Mouse (Mus musculus) MEL (cell line): ENCODE data around the gene Cdh13.

Experiments used
- CHD2 ChIP-seq: IDR thresholded peaks from 2 replicates; pipeline ENCODE4 v1.6.1; 2011; ENCODE audit warnings: low read length, improper control_type of control experiment
- CTCF ChIP-seq, 3 experiments: IDR thresholded peaks in 2 of 3; conservative IDR thresholded peaks in 1 of 3; 2 replicates each; pipeline ENCODE4 v1.5.1; 2011 to 2012; ENCODE audit warnings: low read length in 3 of 3, low read depth in 2 of 3, mild to moderate bottlenecking in 2 of 3, improper control_type of control experiment in 1 of 3, inconsistent platforms in 1 of 3, mixed read lengths in 1 of 3, moderate library complexity in 1 of 3; ENCODE audit not compliant: control insufficient read depth in 1 of 3, insufficient read depth in 1 of 3, poor library complexity in 1 of 3, severe bottlenecking in 1 of 3
- EP300 ChIP-seq, 2 experiments: IDR thresholded peaks; 2 replicates each; pipeline ENCODE4 v1.6.1; 2011; ENCODE audit warnings: improper control_type of control experiment in 2 of 2, low read length in 2 of 2, low read depth in 1 of 2, mild to moderate bottlenecking in 1 of 2
- KAT2A ChIP-seq: conservative IDR thresholded peaks from 2 replicates; pipeline ENCODE4 v1.6.1; 2012; ENCODE audit warnings: low read depth, low read length, improper control_type of control experiment, inconsistent platforms
- MAFK ChIP-seq: IDR thresholded peaks from 2 replicates; pipeline ENCODE4 v1.6.1; 2011; ENCODE audit warnings: low read depth, mild to moderate bottlenecking, low read length, improper control_type of control experiment, borderline replicate concordance
- NRF1 ChIP-seq: IDR thresholded peaks from 2 replicates; pipeline ENCODE4 v1.6.1; 2014; ENCODE audit warnings: low read depth, mild to moderate bottlenecking, inconsistent platforms, low read length, improper control_type of control experiment, moderate library complexity; ENCODE audit not compliant: poor library complexity, insufficient read depth, severe bottlenecking
- POLR2A ChIP-seq, 2 experiments: IDR thresholded peaks; 2 replicates each; pipeline ENCODE4 v1.6.1; 2011 to 2012; ENCODE audit warnings: low read length in 2 of 2, mild to moderate bottlenecking in 2 of 2, control low read depth in 1 of 2, improper control_type of control experiment in 1 of 2, low read depth in 1 of 2, moderate library complexity in 1 of 2; ENCODE audit not compliant: control insufficient read depth in 1 of 2, insufficient read depth in 1 of 2, poor library complexity in 1 of 2
- RAD21 ChIP-seq: IDR thresholded peaks from 2 replicates; pipeline ENCODE4 v1.6.1; 2011; ENCODE audit warnings: mild to moderate bottlenecking, low read depth, low read length, improper control_type of control experiment
- SMC3 ChIP-seq: IDR thresholded peaks from 2 replicates; pipeline ENCODE4 v1.6.1; 2011; ENCODE audit warnings: low read depth, low read length, improper control_type of control experiment

DNA sequence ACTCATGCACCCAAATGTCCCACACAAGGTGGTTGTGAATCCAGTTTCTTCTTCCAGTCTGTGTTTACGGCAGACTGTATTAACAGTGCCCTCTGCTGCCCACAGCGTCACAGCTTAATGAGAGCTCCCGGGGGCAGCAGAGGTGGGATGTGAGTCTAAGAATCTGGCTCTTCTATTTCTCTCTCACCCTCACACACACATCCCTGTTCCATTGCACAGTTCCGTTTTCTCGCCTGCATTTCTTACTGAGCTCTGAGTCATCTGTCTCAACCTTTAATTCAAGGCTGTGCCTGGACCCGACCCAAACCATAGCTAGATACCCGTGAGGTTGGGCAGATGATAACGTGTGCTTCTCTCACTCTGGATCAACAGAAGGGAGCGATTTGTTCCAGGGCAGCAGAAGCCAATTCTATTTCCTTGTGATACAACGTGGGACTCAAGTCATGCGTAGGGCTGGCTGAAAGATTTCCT, 46.3 kb upstream of the Cdh13 start:
- TF ChIP-seq RAD21 (no peak), EP300 (IDR thresholded peaks at IDR 0.05; ENCODE audit: low read depth in 1 of 2, low read length in 2 of 2) (no peak), NRF1 (no peak), CHD2 (no peak), POLR2A (IDR thresholded peaks at IDR 0.05; ENCODE audit: control insufficient read depth in 1 of 2, insufficient read depth in 1 of 2, low read depth in 1 of 2, low read length in 2 of 2, poor library complexity in 1 of 2) (no peak), CTCF (IDR thresholded peaks at IDR 0.05 in 2 of 3, conservative IDR thresholded peaks at IDR 0.05 in 1 of 3; ENCODE audit: control insufficient read depth in 1 of 3, insufficient read depth in 1 of 3, low read depth in 2 of 3, low read length in 3 of 3, poor library complexity in 1 of 3, severe bottlenecking in 1 of 3) (no peak), MAFK (no peak), SMC3 (no peak), KAT2A (no peak)
